In genomic region chrX:11739565-11739964, GRCm38 (mm10) we compare ENCODE assay signal across 15 mouse cellular contexts.
DNase-seq lines count a peak whose midpoint lies in the region; ATAC-seq and TF ChIP-seq lines count a peak whose summit lies in the region.
"Had no signal": no experiment of that assay in that cellular context is flagged by ENCODE, and none has a peak within 500 bp of the region (broad histone marks: within the 10 kb centered on the region; RNA-seq: fewer than 3 reads in every experiment).

No protein-coding gene starts in this region.

- no peak for ATAC-seq in forebrain, embryonic 14.5 days
- no peak for ATAC-seq in forebrain, embryonic 11.5 days (replicated peaks; ENCODE audit: low FRiP score)
- no peak; the same call in 1 of the 2 replicates for ATAC-seq in kidney, postnatal 0 days (replicated peaks; ENCODE audit: low FRiP score, low read depth)
- peak; percentile 61; the same call in 1 of the 2 replicates for ATAC-seq in limb, embryonic 12.5 days (ENCODE audit: insufficient number of reproducible peaks, insufficient read depth, low FRiP score, low TSS enrichment, low read depth)
- no peak for ATAC-seq in inflammation-experienced regulatory T-cells, adult 6 months
- ATAC-seq: midbrain, embryonic 15.5 days had no signal

- TF ChIP-seq CTCF in kidney, postnatal 0 days (IDR thresholded peaks at IDR 0.05; ENCODE audit: low read depth) = no peak

- peak; percentile 11 for DNase-seq in forebrain, embryonic 14.5 days (ENCODE audit: low spot score)
- no peak for DNase-seq in forebrain, embryonic 11.5 days (ENCODE audit: low spot score)
- peak; percentile 74 for DNase-seq in kidney, postnatal 0 days (ENCODE audit: low spot score)
- no peak for DNase-seq in kidney, postnatal 36 days
- peak; percentile 22 for DNase-seq in embryo, embryonic 9.5 days (ENCODE audit: extremely low spot score)
- no peak for DNase-seq in adrenal gland, adult 8-10 months
- DNase-seq: cerebellum, adult 9-11 months; gastrocnemius, postnatal 36 days; right cerebral cortex, postnatal 4 days; thymus, adult 18-20 months had no signal

- no peaks in the 10 kb centered on the region for H3K27me3 ChIP-seq in forebrain, embryonic 14.5 days (replicated peaks; ENCODE audit: control insufficient read depth, insufficient read depth, low read length)
- peaks cover 10% of the 10 kb centered on the region; the same call in 1 of the 2 replicates for H3K27me3 ChIP-seq in forebrain, embryonic 11.5 days (ENCODE audit: control insufficient read depth, insufficient read depth, low read length)
- 0 out of 2 replicates have a peak, but pooled peaks cover 3% of the 10 kb centered on the region for H3K27me3 ChIP-seq in kidney, postnatal 0 days (ENCODE audit: insufficient read depth, low read length)
- peaks cover 58% of the 10 kb centered on the region for H3K27me3 ChIP-seq in limb, embryonic 12.5 days

- WGBS in forebrain, embryonic 14.5 days = 46% methylated on average over 7 of the region's 7 CpGs
- WGBS in forebrain, embryonic 11.5 days = 63% methylated on average over 7 of the region's 7 CpGs
- WGBS in kidney, postnatal 0 days = 48% methylated on average over 7 of the region's 7 CpGs
- WGBS in limb, embryonic 12.5 days = 42% methylated on average over 7 of the region's 7 CpGs

- H3K9me3 ChIP-seq in forebrain, embryonic 14.5 days (replicated peaks; ENCODE audit: control insufficient read depth, low read length) = no peaks in the 10 kb centered on the region
- H3K9me3 ChIP-seq in forebrain, embryonic 11.5 days (ENCODE audit: control insufficient read depth, low read length) = no peaks in the 10 kb centered on the region
- no peaks in the 10 kb centered on the region for H3K9me3 ChIP-seq in kidney, postnatal 0 days (replicated peaks; ENCODE audit: low read length)
- no peaks in the 10 kb centered on the region for H3K9me3 ChIP-seq in limb, embryonic 12.5 days
- H3K9me3 ChIP-seq: midbrain, embryonic 15.5 days had no signal

- H3K27ac ChIP-seq in forebrain, embryonic 14.5 days (ENCODE audit: low read depth, low read length) = no peak overlapping the region
- no peak overlapping the region for H3K27ac ChIP-seq in forebrain, embryonic 11.5 days (ENCODE audit: low read depth, low read length)
- peak overlapping the region; percentile 64 for H3K27ac ChIP-seq in kidney, postnatal 0 days
- peak overlapping the region; percentile 70 for H3K27ac ChIP-seq in limb, embryonic 12.5 days
- H3K27ac ChIP-seq: hindbrain, embryonic 14.5 days; liver, embryonic 14.5 days; midbrain, embryonic 15.5 days had no signal

- H3K9ac ChIP-seq in forebrain, embryonic 14.5 days (ENCODE audit: low read length) = no peak overlapping the region
- no peak overlapping the region for H3K9ac ChIP-seq in forebrain, embryonic 11.5 days (ENCODE audit: low read length)
- no peak overlapping the region for H3K9ac ChIP-seq in kidney, postnatal 0 days (ENCODE audit: low read depth, low read length)
- H3K9ac ChIP-seq in limb, embryonic 12.5 days (replicated peaks) = no peak overlapping the region
- H3K9ac ChIP-seq: hindbrain, embryonic 14.5 days; liver, embryonic 14.5 days; midbrain, embryonic 15.5 days had no signal

- H3K36me3 ChIP-seq in forebrain, embryonic 14.5 days (ENCODE audit: control insufficient read depth, insufficient read depth, low read length) = no peaks in the 10 kb centered on the region
- no peaks in the 10 kb centered on the region for H3K36me3 ChIP-seq in forebrain, embryonic 11.5 days (ENCODE audit: control insufficient read depth, insufficient read depth, low read length)
- H3K36me3 ChIP-seq in kidney, postnatal 0 days (ENCODE audit: insufficient read depth, low read length) = no peaks in the 10 kb centered on the region
- H3K36me3 ChIP-seq in limb, embryonic 12.5 days = no peaks in the 10 kb centered on the region
- H3K36me3 ChIP-seq: midbrain, embryonic 15.5 days had no signal

- H3K4me1 ChIP-seq in forebrain, embryonic 14.5 days (ENCODE audit: control insufficient read depth, insufficient read depth, low read length) = peaks cover 3% of the 10 kb centered on the region; the same call in 1 of the 2 replicates
- H3K4me1 ChIP-seq in forebrain, embryonic 11.5 days (replicated peaks; ENCODE audit: control insufficient read depth, insufficient read depth, low read length) = peaks cover 2% of the 10 kb centered on the region
- H3K4me1 ChIP-seq in kidney, postnatal 0 days (replicated peaks; ENCODE audit: insufficient read depth, low read length) = 0 out of 2 replicates have a peak, but pooled peaks cover 3% of the 10 kb centered on the region
- H3K4me1 ChIP-seq in limb, embryonic 12.5 days (replicated peaks) = peaks cover 23% of the 10 kb centered on the region

- H3K4me2 ChIP-seq in forebrain, embryonic 14.5 days (ENCODE audit: low read length) = no peak overlapping the region
- no peak overlapping the region for H3K4me2 ChIP-seq in forebrain, embryonic 11.5 days (ENCODE audit: low read depth, low read length, severe bottlenecking)
- H3K4me2 ChIP-seq in kidney, postnatal 0 days (ENCODE audit: low read length) = no peak overlapping the region
- no peak overlapping the region for H3K4me2 ChIP-seq in limb, embryonic 12.5 days
- H3K4me2 ChIP-seq: hindbrain, embryonic 14.5 days; midbrain, embryonic 15.5 days had no signal

- no peak overlapping the region for H3K4me3 ChIP-seq in forebrain, embryonic 14.5 days (ENCODE audit: low read depth, low read length)
- H3K4me3 ChIP-seq in forebrain, embryonic 11.5 days (ENCODE audit: low read depth, low read length) = no peak overlapping the region
- H3K4me3 ChIP-seq in kidney, postnatal 0 days (replicated peaks; ENCODE audit: low read depth, low read length) = no peak overlapping the region
- no peak overlapping the region for H3K4me3 ChIP-seq in limb, embryonic 12.5 days (replicated peaks)
- H3K4me3 ChIP-seq: midbrain, embryonic 15.5 days had no signal

Comparison
In these comparisons a context has a peak if more than half of its experiments do, and no peak if none do; other contexts are left out.
1. DNase-seq: peak in forebrain, embryonic 14.5 days (single experiment), kidney, postnatal 0 days (single experiment) and embryo, embryonic 9.5 days (single experiment); none in forebrain, embryonic 11.5 days (single experiment), kidney, postnatal 36 days (0 of 2) and adrenal gland, adult 8-10 months (single experiment).
2. H3K27ac ChIP-seq: peak in kidney, postnatal 0 days (single experiment) and limb, embryonic 12.5 days (single experiment); none in forebrain, embryonic 14.5 days (single experiment) and forebrain, embryonic 11.5 days (single experiment).